Mouse (Mus musculus): ENCODE measurements around the gene T2.

Gene T2

DNA sequence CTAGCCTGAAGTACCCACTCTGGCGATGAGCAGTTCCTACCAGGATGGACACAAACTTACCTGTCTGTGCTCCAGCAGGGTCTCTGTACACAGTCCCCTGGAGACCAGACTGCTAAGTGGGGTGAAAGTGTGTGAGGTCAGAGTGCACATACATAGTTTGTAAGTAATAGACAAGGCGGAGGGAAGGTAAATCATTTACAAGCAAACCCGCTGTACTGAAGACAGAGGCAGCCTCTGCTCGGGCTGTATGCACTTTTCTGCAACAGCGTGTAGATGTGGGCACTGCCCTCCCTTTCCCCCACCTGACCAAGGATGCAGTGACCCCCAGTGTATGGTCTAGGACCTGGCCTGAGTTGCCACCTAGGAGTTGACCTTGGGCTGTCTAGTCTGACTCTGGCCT is 57.9 kb downstream of the T2 start:
- in situ Hi-C loops (cut with MboI, MseI) = no loop called here

DNA sequence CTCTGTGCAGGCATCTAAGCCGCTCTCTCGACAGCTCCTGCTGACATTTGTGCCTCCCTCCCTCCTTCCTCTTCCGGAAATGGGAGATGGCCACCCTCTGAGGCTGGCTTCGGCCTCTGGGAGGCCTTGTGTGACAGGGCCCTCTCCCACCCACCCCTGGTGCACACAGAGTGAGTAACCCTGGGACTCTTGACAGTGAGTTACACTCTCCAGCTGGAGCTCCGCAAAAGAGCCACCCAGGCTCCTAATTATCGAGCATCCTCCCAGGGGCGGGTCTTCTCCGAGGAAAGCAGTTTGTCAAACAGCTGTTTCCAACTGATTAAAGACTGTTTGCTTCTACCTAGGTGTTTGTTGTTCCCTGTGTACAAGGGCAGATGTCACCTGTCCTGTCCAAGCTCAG is 59.7 kb downstream of the T2 start:
- in situ Hi-C loops (cut with MboI, MseI) = no loop called here

- in situ Hi-C loops (cut with MboI, MseI) = no loop called here
Observed at GRCm38 (mm10) chr17:8416865-8417264, 61.1 kb downstream of the T2 start.

DNA sequence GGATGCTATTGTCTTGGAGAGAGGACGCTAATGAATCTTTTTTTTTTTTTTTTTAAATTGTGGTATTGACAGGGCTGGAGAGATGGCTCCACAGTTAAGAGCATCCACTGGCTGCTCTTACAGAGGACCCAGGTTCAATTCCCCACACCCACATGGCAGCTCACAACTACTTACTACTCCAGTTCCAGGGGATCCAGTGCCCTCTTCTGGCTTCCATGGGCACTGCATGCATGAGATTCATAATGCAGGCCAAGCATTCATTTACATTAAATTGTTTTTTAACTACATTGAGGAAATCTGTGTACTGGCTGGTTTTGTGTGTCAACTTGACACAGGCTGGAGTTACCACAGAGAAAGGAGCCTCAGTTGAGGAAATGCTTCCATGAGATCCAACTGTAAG is 64.9 kb downstream of the T2 start:
- in situ Hi-C loops (cut with MboI, MseI) = no loop called here

GRCm38 (mm10) chr17:8421517-8421916 is 65.7 kb downstream of the T2 start:
- in situ Hi-C loops (cut with MboI, MseI) = no loop called here

DNA sequence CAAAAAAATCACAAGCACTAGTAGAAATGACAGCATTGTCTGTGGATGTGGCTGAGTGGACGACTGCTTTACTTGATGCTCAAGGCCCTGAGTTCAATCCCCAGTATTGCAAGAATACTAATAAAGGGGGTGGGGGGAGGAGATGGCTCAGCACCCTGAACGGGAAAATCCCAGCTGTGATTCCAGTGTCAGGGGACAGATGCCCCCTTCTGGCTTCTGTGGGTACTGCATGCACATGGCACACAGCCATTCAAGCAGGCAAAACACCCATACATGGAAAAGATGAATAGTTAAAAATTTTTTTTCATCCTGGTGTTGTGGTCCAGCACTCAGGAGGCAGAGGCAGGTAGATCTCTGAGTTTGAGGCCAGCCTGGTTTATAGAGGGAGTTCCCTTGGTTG is 67.5 kb downstream of the T2 start:
- in situ Hi-C loops (cut with MboI, MseI) = no loop called here

GRCm38 (mm10) chr17:8429436-8429835 is 73.6 kb downstream of the T2 start:
- in situ Hi-C loops (cut with MboI, MseI) = no loop called here

- in situ Hi-C loops (cut with MboI, MseI) = no loop called here
Observed at GRCm38 (mm10) chr17:8429896-8430295, 74.1 kb downstream of the T2 start.

- in situ Hi-C loops (cut with MboI, MseI) = no loop called here
Observed at GRCm38 (mm10) chr17:8432179-8432800, 76.5 kb downstream of the T2 start.

- in situ Hi-C loops (cut with MboI, MseI) = no loop called here
Observed at GRCm38 (mm10) chr17:8433121-8433977, 77.6 kb downstream of the T2 start.

DNA sequence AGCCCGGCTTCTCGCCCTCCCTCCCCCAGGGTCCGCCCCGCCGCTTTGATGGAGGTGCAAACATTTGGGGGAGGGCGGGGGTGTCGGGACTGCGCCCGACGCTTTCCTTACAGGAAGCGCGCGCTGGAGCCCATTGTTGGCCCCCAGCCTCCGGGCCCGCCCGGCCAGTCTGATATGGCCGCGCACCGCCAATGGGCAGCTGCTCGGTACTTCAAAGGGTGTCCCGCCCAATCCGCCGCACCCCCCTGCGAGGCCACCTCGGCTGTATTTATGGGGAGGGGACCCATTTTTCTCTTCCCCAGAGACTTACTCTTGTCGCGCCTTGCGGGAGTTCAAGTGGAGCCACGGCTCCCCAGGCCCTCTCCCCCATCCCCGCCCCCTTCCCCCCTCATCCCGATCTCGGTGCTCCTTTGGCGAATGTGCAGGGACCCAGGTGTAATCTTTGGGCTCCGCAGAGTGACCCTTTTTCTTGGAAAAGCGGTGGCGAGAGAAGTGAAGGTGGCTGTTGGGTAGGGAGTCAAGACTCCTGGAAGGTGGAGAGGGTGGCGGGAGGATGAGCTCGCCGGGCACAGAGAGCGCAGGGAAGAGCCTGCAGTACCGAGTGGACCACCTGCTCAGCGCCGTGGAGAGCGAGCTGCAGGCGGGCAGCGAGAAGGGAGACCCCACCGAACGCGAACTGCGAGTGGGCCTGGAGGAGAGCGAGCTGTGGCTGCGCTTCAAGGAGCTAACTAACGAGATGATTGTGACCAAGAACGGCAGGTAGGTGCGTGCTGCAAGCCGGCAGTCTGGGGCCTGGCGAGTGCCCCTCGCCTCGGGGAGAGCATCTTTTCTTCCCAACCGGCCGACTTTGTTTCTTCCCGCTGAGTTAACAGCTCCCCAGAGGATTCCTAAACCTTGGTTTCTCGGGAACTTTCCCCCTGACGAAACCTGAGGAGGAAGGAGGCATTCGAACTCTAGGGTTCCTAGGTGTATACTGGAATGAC is 78.5 kb downstream of the T2 start, which contains the start of gene T:
TSS of gene T (plus strand) at position 446 of the 983 bp plus-strand sequence.
- in situ Hi-C loops (cut with MboI, MseI) = no loop called here

DNA sequence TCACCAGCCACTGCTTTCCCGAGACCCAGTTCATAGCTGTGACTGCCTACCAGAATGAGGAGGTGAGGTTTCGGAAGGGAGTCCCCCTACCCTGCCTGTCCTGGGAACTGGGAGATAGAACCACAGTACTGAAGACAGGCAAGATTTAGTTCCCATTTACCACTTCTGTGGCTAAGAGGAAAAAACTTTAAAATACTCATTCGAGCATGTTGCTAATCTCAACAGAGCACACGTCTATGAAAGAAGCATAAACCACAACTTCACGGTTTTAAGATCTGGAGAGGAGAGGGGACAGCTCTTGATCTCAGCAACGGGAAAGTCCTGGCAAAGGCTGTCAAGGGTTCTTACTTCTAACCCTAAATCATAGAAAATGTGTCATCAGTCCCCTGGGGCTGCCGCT is 80.4 kb downstream of the T2 start:
- in situ Hi-C loops (cut with MboI, MseI) = no loop called here

DNA sequence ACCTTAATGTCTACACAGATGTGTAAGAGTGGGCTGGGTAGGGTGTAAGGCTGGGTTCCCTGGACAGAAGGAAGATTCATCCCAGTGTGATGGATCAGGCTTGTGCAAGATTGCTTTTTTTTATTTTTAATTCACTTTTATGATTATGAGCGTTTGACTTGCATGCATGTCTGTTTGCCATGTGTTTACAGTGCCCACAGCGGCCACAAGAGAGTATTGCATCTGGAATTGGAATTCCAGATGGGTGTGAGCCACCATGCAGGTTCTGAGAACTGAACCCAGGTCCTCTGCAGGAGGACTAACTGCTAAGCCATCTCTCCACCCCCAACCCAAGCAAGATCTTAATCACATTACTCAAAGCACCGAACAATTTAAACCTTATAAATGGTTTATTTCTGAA is 88.3 kb downstream of the T2 start:
- in situ Hi-C loops (cut with MboI, MseI) = no loop called here

DNA sequence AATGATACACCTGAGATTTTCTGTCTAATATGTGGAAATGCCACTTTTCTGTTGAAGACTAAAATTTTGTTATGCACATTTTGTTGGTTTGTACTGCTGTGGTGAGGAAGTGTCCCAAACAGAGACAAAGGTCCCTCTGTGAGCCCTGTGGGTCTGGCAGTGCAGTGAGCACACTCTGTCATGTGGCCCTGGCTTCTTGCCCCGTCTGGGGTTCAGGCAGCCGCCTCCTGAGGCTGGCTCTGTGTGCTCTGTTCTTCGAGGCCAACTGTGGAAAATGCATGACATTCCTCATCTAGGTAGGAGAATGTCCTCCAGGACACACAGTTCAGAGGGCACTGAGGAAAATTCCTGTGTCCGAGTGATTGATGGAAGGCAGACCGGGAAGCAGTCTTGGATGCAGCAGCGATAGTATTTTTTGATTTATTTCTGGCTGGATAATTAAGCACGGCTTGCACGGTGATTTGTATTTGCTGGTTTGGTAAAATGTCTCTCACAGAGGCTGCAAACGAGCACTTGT is 91.9 kb downstream of the T2 start:
- in situ Hi-C loops (cut with MboI, MseI) = no loop called here

DNA sequence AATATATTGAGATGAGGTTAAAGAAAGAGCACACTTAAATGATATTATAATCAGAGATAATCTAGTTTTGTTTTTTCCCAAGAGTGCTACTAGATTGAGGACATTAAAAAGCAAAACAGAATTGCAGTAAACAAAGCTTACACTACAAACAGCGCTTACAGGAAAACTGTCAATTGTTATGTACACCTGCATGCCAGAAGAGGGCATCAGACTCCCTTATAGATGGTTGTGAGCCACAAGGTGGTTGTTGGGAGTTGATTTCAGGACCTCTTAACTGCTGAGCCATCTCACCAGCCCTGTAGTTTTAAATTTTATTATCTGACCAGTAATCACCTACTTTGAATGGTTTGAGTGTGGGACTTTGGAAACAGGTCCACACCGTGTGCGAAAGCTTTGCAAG is 92.5 kb downstream of the T2 start:
- in situ Hi-C loops (cut with MboI, MseI) = no loop called here

DNA sequence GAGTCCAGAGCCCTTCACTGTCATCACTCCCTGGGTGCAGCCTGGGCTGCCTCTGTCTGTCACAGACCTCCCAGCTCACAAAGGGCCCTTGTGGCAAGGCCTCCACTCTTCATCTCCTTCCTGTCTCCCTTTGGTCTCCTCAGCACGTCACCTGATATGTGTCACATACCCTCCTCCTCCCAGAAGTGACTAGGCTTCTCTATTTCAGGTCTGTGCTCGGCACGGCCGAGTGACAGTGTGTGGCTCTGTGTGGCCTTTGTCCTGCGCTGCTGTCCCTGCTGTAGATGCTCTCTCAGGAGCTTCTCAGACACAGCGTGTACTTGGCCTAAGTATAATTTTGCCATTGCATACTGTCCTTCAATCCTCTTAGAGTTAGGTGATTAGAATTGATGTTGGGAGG is 99.4 kb downstream of the T2 start:
- in situ Hi-C loops (cut with MboI, MseI) = no loop called here

GRCm38 (mm10) chr17:8455601-8456000 is 99.8 kb downstream of the T2 start:
- in situ Hi-C loops (cut with MboI, MseI) = no loop called here

- in situ Hi-C loops (cut with MboI, MseI) = no loop called here
Observed at GRCm38 (mm10) chr17:8456856-8457460, 101.2 kb downstream of the T2 start.

DNA sequence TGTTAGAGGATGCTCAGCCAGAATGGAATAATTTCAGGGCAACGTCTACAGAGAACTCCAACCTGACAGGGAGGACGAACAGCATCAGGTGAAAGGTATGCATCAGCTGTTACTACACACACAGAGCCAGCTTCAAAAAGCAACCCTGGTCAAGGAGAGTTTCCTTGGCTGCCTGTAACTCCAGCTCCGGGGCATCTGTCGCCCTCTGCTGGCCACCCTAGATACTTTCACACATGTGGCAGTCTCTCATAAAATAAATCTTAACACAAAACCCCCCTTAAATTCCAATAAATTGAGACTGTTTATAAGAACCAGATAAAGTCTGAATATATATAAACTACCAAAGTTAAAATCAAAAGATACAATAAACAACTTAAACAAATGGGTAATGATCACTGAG is 105.8 kb downstream of the T2 start:
- in situ Hi-C loops (cut with MboI, MseI) = loop anchor here in 1 of 2 experiments (5.0 kb wide), 1 partner anchor 1876 kb away; no protein-coding TSS in a partner anchor

DNA sequence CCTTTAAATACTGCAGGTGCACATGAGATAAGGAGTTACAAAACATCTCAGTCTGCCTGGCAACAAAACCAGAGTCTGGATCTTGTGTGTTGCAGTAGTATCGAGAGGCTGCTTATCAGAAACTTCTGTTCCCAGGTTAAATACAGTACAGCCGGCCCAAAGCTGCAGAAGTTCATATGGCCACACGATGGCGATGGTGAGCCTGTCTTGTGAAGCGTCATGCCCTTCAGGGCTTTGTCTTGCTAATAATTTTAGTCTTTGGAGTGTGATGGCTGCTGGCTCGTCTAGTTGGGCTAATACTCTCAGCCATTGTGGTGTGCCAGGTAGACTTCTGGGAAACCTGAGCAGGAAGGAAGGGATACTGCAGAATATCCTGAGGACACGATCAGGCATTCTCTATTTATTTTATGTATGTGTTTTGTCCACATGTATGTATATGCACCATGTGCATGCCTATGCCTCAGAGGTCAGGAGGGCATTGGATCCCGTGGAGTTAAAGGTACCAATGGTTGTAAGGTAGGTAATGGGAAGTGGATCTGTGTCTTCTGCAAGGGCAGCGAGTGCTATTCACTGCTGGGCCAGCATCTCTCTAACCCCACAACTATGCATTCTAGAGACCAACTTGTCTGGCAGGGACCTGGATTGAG is 107.8 kb downstream of the T2 start:
- in situ Hi-C loops (cut with MboI, MseI) = loop anchor here in 1 of 2 experiments (5.0 kb wide), 1 partner anchor 1874 kb away; no protein-coding TSS in a partner anchor

DNA sequence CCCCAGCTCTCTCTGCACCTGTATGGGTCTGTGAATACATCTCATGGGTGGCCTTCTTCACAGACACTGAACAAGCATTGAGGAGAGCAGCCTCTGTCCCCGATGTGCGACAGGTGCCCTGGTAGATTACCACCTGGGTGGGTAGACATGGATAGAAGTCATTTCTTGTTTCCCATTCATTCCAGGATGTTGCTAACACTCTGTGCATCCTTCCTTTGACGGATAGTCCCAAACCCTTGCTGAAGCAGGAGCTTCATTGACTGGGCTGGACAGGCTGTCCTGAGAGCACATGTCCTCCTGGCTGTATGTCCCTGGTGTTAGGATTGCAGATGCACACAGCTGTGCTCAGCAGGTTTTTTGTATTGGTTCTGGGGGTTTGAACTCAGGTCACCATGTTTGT is 112.0 kb downstream of the T2 start:
- in situ Hi-C loops (cut with MboI, MseI) = loop anchor here in 1 of 2 experiments (5.0 kb wide), 1 partner anchor 130 kb away; no protein-coding TSS in a partner anchor

Measured in T-helper 17 cell (primary cell).